Mouse (Mus musculus): ENCODE data around the gene Dscaml1.

DNA sequence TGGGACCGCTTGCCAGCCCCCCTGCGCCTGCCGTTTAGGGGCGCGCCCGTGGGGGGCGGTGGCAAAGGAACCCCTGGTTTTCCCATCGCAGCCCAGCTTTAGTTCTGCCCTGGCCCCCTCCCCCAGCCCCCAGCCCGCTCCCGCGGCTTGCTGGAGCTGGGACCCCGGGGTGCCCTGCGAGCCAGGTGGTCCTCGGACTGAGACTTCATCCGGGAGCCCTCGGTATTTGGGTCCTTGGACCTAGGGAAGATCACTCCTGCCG, 4.2 kb downstream of the Dscaml1 start:
- TF ChIP-seq CTCF (IDR thresholded peaks at IDR 0.05; ENCODE audit: insufficient read depth, low read length) (no peak), POLR2A (IDR thresholded peaks at IDR 0.05; ENCODE audit: borderline replicate concordance, extremely low read depth, low read depth, low read length) (no peak)

All from lung, adult 2 months (tissue).